Mouse (Mus musculus): ENCODE measurements at regions not wholly inside any gene's neighbourhood (a gene's known extent, or its start where the extent isn't known, plus 50 kb on each side); places are given as distances from the start of the nearest gene placed in this dataset.
"Not testable (repeated sequence)": the region's sequence is repeated elsewhere in the genome, so short reads cannot be mapped to it uniquely, and the experiment has no call there.

DNA sequence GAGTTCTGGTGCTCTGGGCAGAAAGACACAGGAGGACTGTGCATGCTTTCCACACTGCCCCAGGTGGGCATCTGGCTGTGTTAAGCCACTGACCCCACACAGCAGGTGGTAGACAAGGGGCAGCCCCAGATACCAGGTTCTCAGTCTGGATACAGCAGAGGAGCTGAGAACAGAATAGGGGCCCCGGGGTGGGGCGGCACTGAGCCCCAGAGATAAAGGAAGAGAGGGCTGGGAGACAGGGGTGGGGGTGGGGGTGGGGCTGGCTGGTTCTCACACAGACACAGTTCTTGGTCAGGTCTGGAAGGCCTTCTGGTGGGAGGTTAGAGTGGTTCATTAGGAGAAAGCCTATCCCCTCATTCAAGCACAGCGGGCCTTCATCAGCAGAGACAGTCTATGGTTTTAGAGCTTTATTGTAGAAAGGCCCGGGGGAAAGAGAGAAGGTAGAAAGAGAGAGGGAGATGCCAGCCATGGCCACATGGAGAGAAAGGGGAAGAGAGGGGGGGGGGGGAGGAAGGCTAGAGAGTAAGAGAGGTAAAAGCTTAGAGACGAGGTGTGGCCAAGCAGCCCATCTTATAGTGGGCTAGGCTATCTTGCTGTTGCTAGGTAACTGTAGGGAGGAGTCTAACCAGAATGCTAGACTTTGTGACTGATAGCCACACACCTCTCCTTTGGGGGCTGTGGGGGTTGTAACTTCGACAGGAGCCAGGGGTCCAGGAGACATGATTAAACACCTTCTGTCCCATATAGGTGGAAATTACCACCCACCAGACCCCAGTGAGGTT is 1403.1 kb downstream of the Zfp704 start:
- intact Hi-C loops (cut with DNase I): no loop called here

GRCm38 (mm10) chr3:8163030-8163429 is 1446.9 kb downstream of the Zfp704 start:
- intact Hi-C loops (cut with DNase I): no loop called here

DNA sequence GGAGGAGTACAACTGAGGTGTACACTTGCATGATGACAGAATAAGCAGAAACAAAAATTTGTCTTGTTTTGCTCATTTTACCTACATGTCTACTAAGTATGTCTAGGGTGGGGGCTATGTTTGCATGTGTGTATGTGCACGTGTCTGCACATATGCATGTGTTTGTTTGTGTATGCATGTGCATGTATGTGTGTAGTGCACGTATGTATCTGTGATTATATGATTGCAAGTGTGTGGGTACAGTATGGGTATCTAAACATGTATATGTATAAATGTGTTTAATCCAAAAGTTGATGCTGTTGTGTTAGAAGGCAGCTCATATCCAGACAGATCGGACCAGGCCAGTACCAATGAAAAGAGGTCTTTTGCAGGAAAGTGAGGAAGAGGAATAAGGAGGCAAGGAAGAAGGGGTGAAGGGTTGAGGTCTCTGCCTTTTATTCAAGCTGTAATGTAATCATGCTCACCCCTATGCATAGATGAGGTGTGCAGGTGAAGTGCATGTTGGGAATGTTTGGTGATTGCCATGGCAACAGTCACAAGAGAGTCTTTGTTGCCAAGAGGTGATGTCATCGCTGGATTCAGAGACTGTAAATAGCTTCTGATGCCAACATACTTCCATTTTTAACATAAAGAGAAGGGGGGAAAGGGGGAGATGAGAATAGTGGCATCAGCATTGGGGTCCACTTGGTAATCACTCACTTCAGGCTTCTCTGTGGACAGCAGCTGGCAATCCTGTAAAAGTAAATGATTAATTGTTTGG is 1447.7 kb downstream of the Zfp704 start:
- intact Hi-C loops (cut with DNase I): no loop called here

GRCm38 (mm10) chr3:8143016-8143415 is 1466.9 kb downstream of the Zfp704 start:
- intact Hi-C loops (cut with DNase I): no loop called here

GRCm38 (mm10) chr3:8142190-8142589 is 1467.7 kb downstream of the Zfp704 start:
- intact Hi-C loops (cut with DNase I): no loop called here

- intact Hi-C loops (cut with DNase I): no loop called here
Measured at GRCm38 (mm10) chr3:8141664-8142084, 1468.2 kb downstream of the Zfp704 start.

DNA sequence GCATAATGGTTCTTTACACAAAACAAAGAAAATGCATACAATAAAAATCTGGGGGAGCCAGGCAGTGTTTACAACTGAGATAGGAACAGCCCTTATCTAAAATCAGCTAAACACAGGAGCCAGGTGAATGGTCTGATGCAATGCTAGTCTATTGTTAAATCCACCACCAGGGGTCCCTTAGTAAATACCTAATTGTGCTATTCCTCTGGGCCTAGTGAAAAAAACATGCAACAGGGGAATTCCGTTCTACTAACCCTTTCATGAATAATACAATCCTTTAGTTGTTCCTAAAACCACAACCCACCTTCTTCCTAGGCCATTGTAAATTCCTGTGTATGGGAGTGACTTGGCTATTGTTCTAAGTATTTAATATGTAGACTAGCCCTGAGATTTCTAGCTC is 1486.2 kb downstream of the Zfp704 start:
- intact Hi-C loops (cut with DNase I): not testable (repeated sequence)

DNA sequence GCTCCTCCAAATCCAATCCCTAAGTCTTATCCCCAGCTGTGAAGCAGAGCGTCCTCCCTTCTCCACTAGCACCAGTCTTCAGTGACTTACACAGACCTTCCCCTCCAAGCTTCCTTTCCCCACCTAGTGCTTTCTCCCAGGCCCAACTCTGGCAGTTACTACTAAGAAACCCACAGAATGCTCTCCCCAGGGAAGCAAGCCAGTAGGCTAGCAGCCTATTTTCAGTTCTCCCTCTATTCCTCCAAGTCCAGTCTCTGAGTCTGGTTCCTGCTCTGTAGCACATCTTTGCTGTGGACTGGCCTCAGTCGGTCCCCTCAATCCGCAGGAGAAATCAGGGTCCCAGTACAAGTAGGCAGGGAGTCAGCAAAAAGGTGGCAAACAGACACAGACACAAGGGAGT is 1486.7 kb downstream of the Zfp704 start:
- intact Hi-C loops (cut with DNase I): no loop called here

- intact Hi-C loops (cut with DNase I): no loop called here
Measured at GRCm38 (mm10) chr3:8098291-8098690, 1478.0 kb upstream of the 1700008P02Rik start.

DNA sequence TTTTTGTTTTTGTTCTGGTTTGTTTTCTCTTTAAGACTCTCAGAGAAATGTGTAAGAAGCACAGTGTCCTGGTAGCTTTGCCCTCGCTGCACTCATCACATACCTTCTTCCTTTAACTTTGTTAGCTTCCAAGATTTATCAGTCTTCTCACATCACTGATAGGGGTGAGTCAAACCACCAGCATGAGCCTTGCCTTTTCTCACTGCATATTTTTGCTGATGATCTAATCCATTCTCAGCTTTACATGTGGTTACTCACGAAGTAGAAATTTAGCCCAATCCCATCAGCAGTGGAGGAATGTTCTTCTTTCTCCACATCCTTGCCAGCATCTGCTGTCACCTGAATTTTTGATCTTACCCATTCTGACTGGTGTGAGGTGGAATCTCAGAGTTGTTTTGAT is 1464.5 kb upstream of the 1700008P02Rik start:
- intact Hi-C loops (cut with DNase I): no loop called here

DNA sequence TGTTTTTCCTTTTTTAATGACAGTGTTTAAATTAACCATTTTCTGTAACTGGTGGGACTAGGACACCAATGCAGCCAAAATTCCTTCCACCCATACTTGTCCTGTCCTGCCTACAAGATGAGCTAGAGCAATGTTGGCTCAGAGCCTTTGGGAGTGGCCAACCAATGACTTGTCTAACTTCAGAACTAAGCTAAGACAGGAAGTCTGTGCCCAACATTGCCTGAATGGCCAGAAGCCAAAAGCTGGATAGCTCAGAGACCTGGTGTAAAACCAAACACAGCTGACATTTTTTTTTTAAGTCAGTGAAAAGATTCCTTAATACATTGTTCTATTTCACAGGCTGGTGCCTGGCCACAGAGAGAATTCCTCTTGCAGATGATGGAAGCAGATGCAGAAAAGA is 1433.5 kb upstream of the 1700008P02Rik start:
- intact Hi-C loops (cut with DNase I): no loop called here

DNA sequence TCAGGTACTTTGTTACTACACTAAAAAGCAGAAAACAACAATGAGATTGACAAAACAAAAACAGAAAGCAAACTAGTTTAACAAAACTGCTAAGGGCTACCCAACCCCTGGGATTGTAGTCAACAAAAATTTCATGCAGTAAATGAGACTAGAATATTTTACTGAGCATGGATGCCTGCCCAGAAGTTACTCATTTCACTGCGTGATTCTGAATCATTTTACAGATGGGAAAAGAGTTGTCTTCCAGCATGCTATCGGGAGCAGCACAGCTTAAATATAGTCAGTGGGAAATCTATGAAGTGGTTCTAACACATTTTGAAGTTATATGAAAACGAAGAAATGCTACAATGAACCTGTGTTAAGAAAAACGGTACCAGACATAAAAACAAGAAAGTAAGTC is 1430.9 kb upstream of the 1700008P02Rik start:
- intact Hi-C loops (cut with DNase I): no loop called here

DNA sequence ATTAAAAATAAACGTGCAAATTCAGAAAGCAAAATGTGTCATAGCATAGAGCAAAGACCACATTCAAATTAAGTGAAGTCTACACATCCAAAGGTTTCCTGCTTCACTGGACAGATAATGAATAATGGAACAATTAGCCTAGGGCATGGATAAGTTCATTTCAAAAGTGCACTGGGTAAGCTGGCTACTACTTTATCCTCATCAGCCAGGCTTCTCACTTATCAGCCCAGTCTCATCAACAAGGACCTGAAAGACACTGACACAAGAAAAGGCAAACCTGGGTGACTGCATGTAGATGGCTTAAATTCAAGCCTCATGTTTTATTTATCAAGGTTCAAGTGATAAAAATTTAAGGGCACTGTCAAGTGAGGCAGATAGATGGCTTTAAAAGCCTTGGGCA is 1429.5 kb upstream of the 1700008P02Rik start:
- intact Hi-C loops (cut with DNase I): loop anchor here (10.0 kb wide), 1 partner anchor 295 kb away; no protein-coding TSS in a partner anchor

- intact Hi-C loops (cut with DNase I): loop anchor here (10.0 kb wide), 1 partner anchor 292 kb away; no protein-coding TSS in a partner anchor
Measured at GRCm38 (mm10) chr3:8046348-8046747, 1426.1 kb upstream of the 1700008P02Rik start.

GRCm38 (mm10) chr3:8036697-8037096 is 1416.5 kb upstream of the 1700008P02Rik start:
- intact Hi-C loops (cut with DNase I): loop anchor here (10.0 kb wide), 1 partner anchor 132 kb away; no protein-coding TSS in a partner anchor

DNA sequence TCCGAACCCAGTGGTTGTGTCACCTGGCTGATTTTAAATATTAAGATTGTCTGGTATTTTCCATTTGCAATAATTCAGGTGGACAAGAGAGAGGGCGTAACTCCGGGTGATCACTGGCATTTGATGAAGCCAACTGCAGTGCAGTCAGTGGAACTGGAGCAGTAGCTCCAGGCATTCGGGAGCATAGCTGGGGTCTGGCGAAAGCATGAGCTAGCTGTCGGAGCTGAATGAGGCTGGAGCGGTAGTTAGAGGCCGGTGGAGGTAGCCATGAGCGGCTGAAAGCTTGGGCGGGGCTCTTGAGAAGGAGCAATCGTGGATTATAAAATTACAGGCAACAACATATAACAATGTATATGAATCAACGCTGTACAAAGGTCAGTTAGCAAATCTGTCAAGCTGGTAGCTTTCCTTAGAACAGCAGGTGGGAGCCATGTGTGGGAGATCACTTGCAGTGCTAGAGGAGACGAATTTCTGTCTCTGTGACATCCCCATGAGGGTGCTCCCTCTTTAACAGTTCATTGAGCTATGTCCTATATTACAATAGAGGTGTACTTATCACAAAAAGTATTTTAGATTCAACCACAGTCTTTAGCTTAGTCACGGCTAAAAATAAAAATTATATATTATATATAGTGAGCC is 1415.0 kb upstream of the 1700008P02Rik start:
- intact Hi-C loops (cut with DNase I): loop anchor here (10.0 kb wide), 1 partner anchor 130 kb away; no protein-coding TSS in a partner anchor

GRCm38 (mm10) chr3:8026325-8027017 is 1406.2 kb upstream of the 1700008P02Rik start:
- intact Hi-C loops (cut with DNase I): no loop called here

- intact Hi-C loops (cut with DNase I): no loop called here
Measured at GRCm38 (mm10) chr3:8022654-8023053, 1402.4 kb upstream of the 1700008P02Rik start.

DNA sequence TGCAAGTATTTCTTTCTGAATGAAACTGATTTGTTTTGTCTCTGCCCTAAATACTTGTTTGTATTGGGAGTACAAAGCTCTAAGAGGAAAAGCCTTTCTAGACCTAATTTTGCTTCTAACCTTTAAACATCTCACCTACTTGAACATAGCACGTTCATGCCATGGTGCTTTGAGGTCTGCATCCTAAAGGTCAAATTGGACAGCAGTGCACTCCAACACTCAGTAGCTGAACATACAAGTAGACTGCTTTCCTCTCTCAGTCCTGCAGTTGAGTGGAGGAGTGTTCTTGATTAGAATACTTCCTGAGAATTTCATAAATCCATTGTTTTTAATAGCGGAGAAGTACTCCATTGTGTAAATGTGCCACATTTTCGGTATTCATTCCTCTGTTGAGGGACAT is 1397.2 kb upstream of the 1700008P02Rik start:
- intact Hi-C loops (cut with DNase I): no loop called here

DNA sequence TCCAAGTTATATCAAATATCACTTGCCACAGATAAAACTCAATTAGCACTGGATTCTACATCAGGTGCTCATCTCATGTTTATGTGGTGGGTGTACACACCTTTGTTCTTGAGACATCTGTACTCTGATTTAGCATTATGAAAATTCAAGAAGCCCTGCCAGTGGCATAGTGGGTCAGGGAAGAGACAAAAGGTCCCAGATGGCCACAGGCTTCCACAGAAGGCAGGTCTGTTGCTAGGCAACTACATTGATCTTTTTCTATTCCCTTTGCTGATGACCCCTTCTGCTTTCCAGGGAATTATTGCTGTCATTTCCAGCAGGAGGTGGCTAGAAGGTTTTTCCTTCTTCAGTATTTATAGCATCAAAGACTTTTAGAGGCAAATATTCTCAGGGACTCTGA is 1396.7 kb upstream of the 1700008P02Rik start:
- intact Hi-C loops (cut with DNase I): no loop called here

DNA sequence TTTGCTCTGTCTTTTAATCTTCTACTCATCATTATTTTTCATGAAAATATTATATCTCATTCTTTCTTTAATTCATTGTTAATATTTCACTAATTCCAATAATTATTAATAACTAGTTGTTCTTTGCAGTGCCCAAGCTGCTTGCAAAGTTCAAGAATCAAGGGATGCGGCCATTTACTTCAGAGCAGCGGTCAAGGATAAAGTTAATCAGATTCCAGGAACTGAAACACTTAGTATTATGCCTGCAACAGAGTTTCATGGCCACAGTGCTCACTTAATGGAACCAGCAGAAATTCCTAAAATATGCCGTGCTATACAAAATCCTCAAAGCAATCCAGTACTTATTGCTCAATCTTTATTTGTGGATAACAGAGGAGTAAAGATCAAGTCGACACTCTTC is 1389.7 kb upstream of the 1700008P02Rik start:
- intact Hi-C loops (cut with DNase I): no loop called here
